Mouse (Mus musculus) olfactory bulb, adult 2 months (tissue): ENCODE measurements around the gene C6. TPM values are rescaled to one million over a fixed set of nuclear protein-coding genes. Genes with fewer than 3 reads are reported as not detected.

Experiments
- H3K27ac ChIP-seq: fragments of 200-500 bp; 2 replicates; pipeline ENCODE4 v1.5.1; 2012; ENCODE audit warnings: low read depth, low read length; ENCODE audit not compliant: insufficient read depth
- H3K4me1 ChIP-seq: fragments of 200-500 bp; 2 replicates; pipeline ENCODE4 v1.6.1; 2012; ENCODE audit warnings: low read length; ENCODE audit not compliant: control insufficient read depth, insufficient read depth
- H3K4me3 ChIP-seq: fragments of 200-500 bp; 2 replicates; pipeline ENCODE4 v1.5.1; 2012; ENCODE audit warnings: mild to moderate bottlenecking, low read depth, low read length, moderate library complexity; ENCODE audit not compliant: insufficient read depth
- CTCF ChIP-seq: fragments of 200-500 bp; IDR thresholded peaks from 2 replicates; pipeline ENCODE4 v1.5.1; 2012; ENCODE audit warnings: low read depth, mild to moderate bottlenecking, low read length, moderate library complexity; ENCODE audit not compliant: insufficient read depth
- POLR2A ChIP-seq: fragments of 200-500 bp; IDR thresholded peaks from 2 replicates; pipeline ENCODE4 v1.6.1; 2012; ENCODE audit warnings: mild to moderate bottlenecking, low read depth, low read length, moderate library complexity; ENCODE audit not compliant: insufficient read depth
- WGBS: fragments of 180-500 bp; shearing (Covaris S2); methylation state at CpG from one replicate; pipeline ENCODE4 v1.1.7; 2018; 5-methylcytosine and 5-hydroxymethylcytosine counted together
- polyA plus RNA-seq: library from polyadenylated mRNA; stranded (reverse); fragments of >200 nt; gene quantifications from 2 replicates; pipeline ENCODE4 v1.2.4, GENCODE M21; 2012; ENCODE audit warnings: low replicate concordance; ENCODE audit not compliant: missing spikeins, insufficient read depth, insufficient read length

Gene C6
- polyA plus RNA-seq = not detected in 2 replicates

DNA sequence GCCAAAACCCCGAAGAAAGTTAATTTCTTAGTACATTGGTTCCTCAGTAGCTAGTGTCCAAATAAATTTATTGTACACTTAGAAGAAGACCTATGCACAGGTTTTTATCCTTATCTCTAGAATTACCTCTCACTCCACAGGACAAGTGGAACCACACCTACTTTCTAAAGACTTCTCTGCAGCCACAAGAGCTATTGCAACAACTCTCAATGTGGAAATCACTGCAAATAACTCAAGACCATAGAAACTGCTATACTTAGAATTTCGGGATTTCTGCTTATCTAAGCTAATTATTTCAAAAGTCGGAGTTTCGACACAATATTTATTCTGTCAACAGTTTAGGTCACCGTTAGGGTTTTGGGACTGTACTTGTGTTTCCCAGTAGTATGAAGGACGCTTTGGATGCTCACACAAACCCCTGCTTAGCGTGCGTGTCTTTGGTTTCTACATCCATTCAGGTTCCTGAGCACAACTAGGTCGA, at the start of gene C6:
TSS of gene C6 (plus strand) at position 346 of the 481 bp plus-strand sequence.
- Histone ChIP-seq H3K4me3 (no peak within 1 kb of the TSS), H3K27ac (no peak within 1 kb of the TSS), H3K4me1 (no peaks in the 10 kb centered on the region)
- TF ChIP-seq CTCF (no peak), POLR2A (no peak)
- WGBS = 89% methylated on average over 9 of the region's 9 CpGs

DNA sequence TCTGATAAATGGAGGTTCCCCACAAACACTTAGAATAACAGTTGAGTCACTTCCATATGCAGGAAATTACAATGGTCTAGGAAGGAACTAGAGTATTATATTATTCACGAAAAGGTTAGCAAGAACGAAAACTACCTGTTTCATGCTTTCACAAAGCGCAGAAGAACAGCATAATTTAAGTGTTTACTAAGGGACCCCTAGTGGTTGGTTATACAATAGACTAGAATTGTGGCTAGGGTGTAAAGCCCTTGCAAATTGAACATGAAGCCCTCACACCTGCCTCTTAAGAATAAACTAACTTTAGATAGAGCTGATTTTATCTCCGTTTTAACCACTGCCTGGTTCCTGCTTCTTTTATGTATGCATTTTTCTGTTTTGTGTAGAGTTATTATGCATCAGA, 29.4 kb upstream of the C6 start:
- no peak overlapping the region for H3K27ac ChIP-seq
- TF ChIP-seq CTCF (no peak), POLR2A (no peak)
- no peak overlapping the region for H3K4me3 ChIP-seq
- H3K4me1 ChIP-seq = no peaks in the 10 kb centered on the region
- WGBS = 89% methylated on average over 4 of the region's 4 CpGs

DNA sequence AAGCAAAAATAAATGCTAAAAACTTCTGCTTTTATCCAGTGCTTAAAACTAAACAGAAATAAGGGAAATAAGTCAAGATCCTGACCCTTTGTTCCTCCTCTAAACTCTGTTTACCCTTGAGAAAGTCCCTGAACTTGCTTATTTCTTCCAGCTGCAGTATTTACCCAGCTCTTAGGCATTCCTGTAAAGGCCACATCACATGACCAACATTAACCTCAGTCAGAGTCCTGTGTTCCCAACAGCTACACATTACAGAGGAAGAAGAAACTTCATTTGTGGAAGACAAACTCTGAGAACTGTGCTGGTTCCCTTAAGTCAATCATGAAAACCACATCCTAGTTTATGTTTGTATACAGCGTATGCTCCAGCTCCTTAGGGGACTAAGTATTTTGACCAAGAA, 7.2 kb downstream of the C6 start:
- 95% methylated on average over 1 of the region's 1 CpGs for WGBS
- Histone ChIP-seq H3K4me1 (no peaks in the 10 kb centered on the region), H3K27ac (no peak overlapping the region), H3K4me3 (no peak overlapping the region)
- TF ChIP-seq CTCF (no peak), POLR2A (no peak)

DNA sequence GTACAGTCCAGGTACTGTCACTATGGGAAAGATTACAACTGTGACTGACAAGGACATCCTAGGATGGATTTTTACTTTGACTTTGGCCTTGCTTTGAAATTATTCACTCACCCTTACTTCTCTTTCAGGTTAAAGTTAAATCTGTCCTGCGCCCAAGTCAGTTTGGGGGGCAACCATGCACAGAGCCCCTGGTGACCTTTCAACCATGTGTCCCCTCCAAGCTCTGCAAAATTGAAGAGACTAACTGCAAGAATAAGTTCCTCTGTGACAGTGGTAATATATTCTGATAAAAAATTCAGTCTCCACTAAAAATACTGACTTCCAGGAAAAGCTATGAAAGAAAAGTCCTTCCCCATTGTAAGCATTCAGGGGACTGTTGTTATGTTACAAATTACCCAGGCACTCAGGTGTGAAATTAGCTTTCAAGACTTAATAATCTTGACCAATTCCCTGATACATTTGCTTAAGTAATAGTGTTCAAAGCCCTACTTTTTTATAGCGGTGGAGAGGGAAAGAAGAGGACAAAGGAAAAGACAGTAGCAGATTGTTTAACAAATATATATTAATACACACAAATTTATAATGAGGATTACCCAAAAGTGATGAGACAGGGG, 8.1 kb downstream of the C6 start:
- no peak overlapping the region for H3K27ac ChIP-seq
- WGBS = 74% methylated on average over 2 of the region's 2 CpGs
- H3K4me1 ChIP-seq = no peaks in the 10 kb centered on the region
- H3K4me3 ChIP-seq = no peak overlapping the region
- TF ChIP-seq CTCF (no peak), POLR2A (no peak)

DNA sequence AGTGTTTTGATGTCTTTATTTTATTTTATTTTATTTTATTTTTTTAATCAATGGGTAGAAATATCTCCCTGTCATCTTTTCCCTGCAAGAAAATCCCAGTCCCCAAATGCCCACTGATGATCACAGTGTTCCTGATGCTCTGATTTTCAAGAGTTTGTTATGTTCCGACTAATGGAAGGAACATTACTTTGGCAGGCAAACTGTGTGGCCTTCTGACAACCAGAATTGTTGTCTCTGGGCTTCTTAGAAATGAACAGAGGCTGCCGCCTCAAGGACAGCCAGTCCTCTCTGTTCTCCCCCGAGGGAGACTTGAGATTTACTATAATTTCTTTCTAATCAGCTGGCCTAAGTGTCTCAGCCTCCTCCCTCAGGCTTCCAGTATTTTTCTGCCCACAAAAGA, 20.7 kb downstream of the C6 start:
- Histone ChIP-seq H3K4me1 (no peaks in the 10 kb centered on the region), H3K4me3 (no peak overlapping the region), H3K27ac (no peak overlapping the region)
- 88% methylated on average over 3 of the region's 3 CpGs for WGBS
- TF ChIP-seq POLR2A = no peak
- TF ChIP-seq CTCF = no peak

GRCm38 (mm10) chr15:4790378-4790777, 63.4 kb downstream of the C6 start:
- Histone ChIP-seq H3K27ac (no peak overlapping the region), H3K4me3 (no peak overlapping the region), H3K4me1 (peaks cover 3% of the 10 kb centered on the region; the same call in 1 of the 2 replicates)
- no peak for TF ChIP-seq CTCF
- WGBS = 23% methylated on average over 3 of the region's 3 CpGs

DNA sequence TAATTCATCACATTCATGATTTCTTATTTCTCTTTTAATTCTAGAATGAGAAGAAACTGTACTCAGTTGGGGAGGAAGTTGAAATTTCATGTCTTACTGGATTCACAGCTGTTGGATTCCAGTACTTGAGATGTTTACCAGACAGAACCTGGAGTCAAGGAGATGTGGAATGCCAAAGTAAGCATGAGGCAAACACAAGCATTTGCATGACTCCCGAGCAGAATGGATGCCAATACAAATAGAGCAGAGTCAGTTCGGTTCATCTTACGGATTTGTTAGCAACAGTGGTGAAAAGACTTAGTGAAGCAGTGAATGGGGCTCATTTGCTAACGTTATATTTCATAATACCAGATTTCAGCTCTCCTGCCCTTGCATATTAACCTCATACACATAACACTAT, 69.9 kb downstream of the C6 start:
- TF ChIP-seq POLR2A (no peak), CTCF (no peak)
- Histone ChIP-seq H3K4me1 (no peaks in the 10 kb centered on the region), H3K4me3 (no peak overlapping the region), H3K27ac (no peak overlapping the region)
- 71% methylated on average over 4 of the region's 4 CpGs for WGBS

GRCm38 (mm10) chr15:4804256-4804655, 77.3 kb downstream of the C6 start:
- Histone ChIP-seq H3K4me3 (no peak overlapping the region), H3K27ac (no peak overlapping the region), H3K4me1 (no peaks in the 10 kb centered on the region)
- WGBS = 98% methylated on average over 2 of the region's 2 CpGs
- TF ChIP-seq POLR2A (no peak), CTCF (no peak)

DNA sequence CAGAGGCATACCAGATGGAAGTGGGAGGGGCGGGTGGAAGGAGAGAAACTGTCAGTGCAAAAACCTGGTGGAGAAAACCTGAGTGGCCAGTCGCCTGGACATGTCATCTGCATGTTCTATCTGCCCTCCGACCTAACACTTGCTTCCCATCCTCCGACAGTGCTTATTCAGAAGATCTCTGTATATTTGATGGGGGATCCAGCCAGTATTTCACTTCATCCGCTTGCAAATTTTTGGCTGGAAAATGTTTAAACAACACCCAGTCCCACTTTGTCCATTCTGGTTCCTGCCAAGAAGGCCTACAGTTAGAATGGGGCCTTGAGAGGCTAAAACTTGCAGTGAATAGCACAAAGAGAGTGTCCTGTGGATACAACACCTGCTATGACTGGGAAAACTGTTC, 81.2 kb downstream of the C6 start:
- no peak overlapping the region for H3K4me3 ChIP-seq
- no peak for TF ChIP-seq POLR2A
- TF ChIP-seq CTCF = no peak
- 90% methylated on average over 5 of the region's 5 CpGs for WGBS
- H3K27ac ChIP-seq = no peak overlapping the region
- H3K4me1 ChIP-seq = no peaks in the 10 kb centered on the region
